Mouse (Mus musculus) embryonic facial prominence, embryonic 15.5 days (tissue): ENCODE measurements around the gene Atp13a2. TPM values are rescaled to one million over a fixed set of nuclear protein-coding genes. Genes with fewer than 3 reads are reported as not detected.

Experiments
- ATAC-seq: fragments of 200-750 bp; cut with Nextera tagmentation; 2 replicates; pipeline ENCODE4 v1.8.0; 2017; ENCODE audit warnings: low read depth, moderate TSS enrichment; ENCODE audit not compliant: insufficient number of reproducible peaks, low FRiP score, low TSS enrichment
- H3K27ac ChIP-seq: fragments of 300-500 bp; sonication (generic); replicated peaks from 2 replicates; pipeline ENCODE4 v1.5.1; 2015; ENCODE audit warnings: mild to moderate bottlenecking, inconsistent platforms
- H3K27me3 ChIP-seq: fragments of 300-500 bp; sonication (generic); 2 replicates; pipeline ENCODE4 v1.6.1; 2015; ENCODE audit warnings: inconsistent platforms
- H3K36me3 ChIP-seq: fragments of 300-500 bp; sonication (generic); 2 replicates; pipeline ENCODE4 v1.6.1; 2015; ENCODE audit warnings: mild to moderate bottlenecking, inconsistent platforms
- H3K4me1 ChIP-seq: fragments of 300-500 bp; sonication (generic); 2 replicates; pipeline ENCODE4 v1.6.1; 2015; ENCODE audit warnings: inconsistent platforms
- H3K4me2 ChIP-seq: fragments of 300-500 bp; sonication (generic); replicated peaks from 2 replicates; pipeline ENCODE4 v1.6.1; 2015; ENCODE audit warnings: mild to moderate bottlenecking, inconsistent platforms
- H3K4me3 ChIP-seq: fragments of 300-500 bp; sonication (generic); replicated peaks from 2 replicates; pipeline ENCODE4 v1.5.1; 2015; ENCODE audit warnings: mild to moderate bottlenecking, inconsistent platforms
- H3K9ac ChIP-seq: fragments of 300-500 bp; sonication (generic); 2 replicates; pipeline ENCODE4 v1.6.1; 2015; ENCODE audit warnings: inconsistent platforms
- H3K9me3 ChIP-seq: fragments of 300-500 bp; sonication (generic); replicated peaks from 2 replicates; pipeline ENCODE4 v1.6.1; 2016; ENCODE audit warnings: inconsistent platforms
- WGBS: fragments of 180-500 bp; shearing (Covaris S2); methylation state at CpG from one replicate; pipeline ENCODE4 v1.1.7; 2015; 5-methylcytosine and 5-hydroxymethylcytosine counted together
- polyA plus RNA-seq: library from polyadenylated mRNA; unstranded; fragments of >200 nt; fragmentation: Nextera tagmentation; extraction: Ambion mirVana; gene quantifications from 2 replicates; pipeline ENCODE4 v1.2.1, GENCODE M21; 2015

The Atp13a2 gene
- 47.2 and 48.1 TPM in 2 replicates for polyA plus RNA-seq

- H3K4me2 ChIP-seq, result peak within 1 kb of the TSS; percentile 76
- H3K4me1 ChIP-seq, result peaks cover 55% of the 10 kb centered on the region
- peak; percentile 82 for ATAC-seq
- peak within 1 kb of the TSS; percentile 0; the same call in 1 of the 2 replicates for H3K27ac ChIP-seq
- peak within 1 kb of the TSS; percentile 85 for H3K4me3 ChIP-seq
- no peaks in the 10 kb centered on the region for H3K36me3 ChIP-seq
- H3K9ac ChIP-seq, result peak within 1 kb of the TSS; percentile 65
- no peaks in the 10 kb centered on the region for H3K9me3 ChIP-seq
- WGBS, result under 1% methylated on average over 52 of the region's 58 CpGs
- H3K27me3 ChIP-seq, result no peaks in the 10 kb centered on the region
Measured at GRCm38 (mm10) chr4:140986711-140987395, at the start of gene Atp13a2. TSS of gene Atp13a2 (plus strand) at chr4:140986873.

- WGBS, result 87% methylated on average over 12 of the region's 12 CpGs
Measured at GRCm38 (mm10) chr4:140944356-140944755, 42.3 kb upstream of the Atp13a2 start.

GRCm38 (mm10) chr4:140944961-140945442, 41.7 kb upstream of the Atp13a2 start:
- no peak overlapping the region for H3K4me2 ChIP-seq
- no peaks in the 10 kb centered on the region for H3K9me3 ChIP-seq
- H3K36me3 ChIP-seq, result no peaks in the 10 kb centered on the region
- H3K27me3 ChIP-seq, result no peaks in the 10 kb centered on the region
- ATAC-seq, result no peak
- no peak overlapping the region for H3K9ac ChIP-seq
- no peak overlapping the region for H3K27ac ChIP-seq
- H3K4me3 ChIP-seq, result no peak overlapping the region
- WGBS, result 57% methylated on average over 5 of the region's 5 CpGs
- no peaks in the 10 kb centered on the region for H3K4me1 ChIP-seq

More at GRCm38 (mm10) chr4:140944356-140944755, 42.3 kb upstream of the Atp13a2 start:
- Histone ChIP-seq H3K36me3 (no peaks in the 10 kb centered on the region), H3K4me1 (no peaks in the 10 kb centered on the region), H3K27me3 (no peaks in the 10 kb centered on the region), H3K9me3 (no peaks in the 10 kb centered on the region), H3K9ac (no peak overlapping the region), H3K4me3 (no peak overlapping the region), H3K27ac (no peak overlapping the region), H3K4me2 (no peak overlapping the region)
- ATAC-seq, result no peak

- H3K4me1 ChIP-seq, result no peaks in the 10 kb centered on the region
- no peak overlapping the region for H3K4me3 ChIP-seq
- H3K9ac ChIP-seq, result no peak overlapping the region
- 93% methylated on average over 4 of the region's 4 CpGs for WGBS
- H3K36me3 ChIP-seq, result no peaks in the 10 kb centered on the region
- no peak for ATAC-seq
- no peaks in the 10 kb centered on the region for H3K27me3 ChIP-seq
- no peaks in the 10 kb centered on the region for H3K9me3 ChIP-seq
- no peak overlapping the region for H3K4me2 ChIP-seq
- H3K27ac ChIP-seq, result no peak overlapping the region
Measured at GRCm38 (mm10) chr4:140945571-140945970, 41.1 kb upstream of the Atp13a2 start.

GRCm38 (mm10) chr4:140946048-140946447, 40.6 kb upstream of the Atp13a2 start:
- WGBS, result 65% methylated on average over 4 of the region's 4 CpGs
- no peaks in the 10 kb centered on the region for H3K27me3 ChIP-seq
- no peaks in the 10 kb centered on the region for H3K4me1 ChIP-seq
- H3K36me3 ChIP-seq, result no peaks in the 10 kb centered on the region
- no peak overlapping the region for H3K4me3 ChIP-seq
- no peak overlapping the region for H3K27ac ChIP-seq
- no peak for ATAC-seq
- no peak overlapping the region for H3K4me2 ChIP-seq
- no peak overlapping the region for H3K9ac ChIP-seq
- no peaks in the 10 kb centered on the region for H3K9me3 ChIP-seq

GRCm38 (mm10) chr4:140946580-140947205, 40.0 kb upstream of the Atp13a2 start:
- 66% methylated on average over 14 of the region's 14 CpGs for WGBS
- Histone ChIP-seq H3K9me3 (no peaks in the 10 kb centered on the region), H3K9ac (no peak overlapping the region)

GRCm38 (mm10) chr4:140947487-140948440, 38.9 kb upstream of the Atp13a2 start:
- no peak overlapping the region for H3K4me3 ChIP-seq
- no peaks in the 10 kb centered on the region for H3K27me3 ChIP-seq
- no peak overlapping the region for H3K9ac ChIP-seq
- ATAC-seq, result no peak
- WGBS, result 81% methylated on average over 12 of the region's 12 CpGs
- no peaks in the 10 kb centered on the region for H3K4me1 ChIP-seq
- no peaks in the 10 kb centered on the region for H3K9me3 ChIP-seq
- no peaks in the 10 kb centered on the region for H3K36me3 ChIP-seq
- H3K27ac ChIP-seq, result no peak overlapping the region
- no peak overlapping the region for H3K4me2 ChIP-seq

More at GRCm38 (mm10) chr4:140946580-140947205, 40.0 kb upstream of the Atp13a2 start:
- no peak overlapping the region for H3K27ac ChIP-seq
- no peaks in the 10 kb centered on the region for H3K27me3 ChIP-seq
- H3K4me3 ChIP-seq, result no peak overlapping the region
- H3K36me3 ChIP-seq, result no peaks in the 10 kb centered on the region
- H3K4me1 ChIP-seq, result no peaks in the 10 kb centered on the region
- H3K4me2 ChIP-seq, result no peak overlapping the region
- ATAC-seq, result no peak

GRCm38 (mm10) chr4:140948481-140948880, 38.2 kb upstream of the Atp13a2 start:
- Histone ChIP-seq H3K4me2 (no peak overlapping the region), H3K36me3 (no peaks in the 10 kb centered on the region), H3K4me3 (no peak overlapping the region), H3K9ac (no peak overlapping the region), H3K9me3 (no peaks in the 10 kb centered on the region), H3K27ac (no peak overlapping the region), H3K27me3 (no peaks in the 10 kb centered on the region), H3K4me1 (no peaks in the 10 kb centered on the region)
- ATAC-seq, result no peak
- WGBS, result 84% methylated on average over 6 of the region's 6 CpGs

GRCm38 (mm10) chr4:140949052-140949451, 37.6 kb upstream of the Atp13a2 start:
- Histone ChIP-seq H3K27me3 (no peaks in the 10 kb centered on the region), H3K4me2 (no peak overlapping the region), H3K27ac (no peak overlapping the region), H3K9ac (no peak overlapping the region), H3K36me3 (no peaks in the 10 kb centered on the region), H3K4me1 (no peaks in the 10 kb centered on the region), H3K9me3 (no peaks in the 10 kb centered on the region), H3K4me3 (no peak overlapping the region)
- no peak for ATAC-seq
- 79% methylated on average over 8 of the region's 8 CpGs for WGBS

- Histone ChIP-seq H3K4me2 (no peak overlapping the region), H3K9ac (no peak overlapping the region), H3K9me3 (no peaks in the 10 kb centered on the region), H3K36me3 (no peaks in the 10 kb centered on the region), H3K27ac (no peak overlapping the region), H3K4me1 (no peaks in the 10 kb centered on the region), H3K4me3 (no peak overlapping the region), H3K27me3 (no peaks in the 10 kb centered on the region)
- no peak for ATAC-seq
- WGBS, result 76% methylated on average over 16 of the region's 16 CpGs
Measured at GRCm38 (mm10) chr4:140949616-140950015, 37.1 kb upstream of the Atp13a2 start.

- no peak overlapping the region for H3K27ac ChIP-seq
- no peak overlapping the region for H3K4me3 ChIP-seq
- 74% methylated on average over 3 of the region's 3 CpGs for WGBS
- no peaks in the 10 kb centered on the region for H3K4me1 ChIP-seq
- H3K36me3 ChIP-seq, result no peaks in the 10 kb centered on the region
- no peak for ATAC-seq
- H3K4me2 ChIP-seq, result no peak overlapping the region
- H3K9ac ChIP-seq, result no peak overlapping the region
- no peaks in the 10 kb centered on the region for H3K27me3 ChIP-seq
- no peaks in the 10 kb centered on the region for H3K9me3 ChIP-seq
Measured at GRCm38 (mm10) chr4:140950574-140950973, 36.1 kb upstream of the Atp13a2 start.
